In genomic region chr8:108887890-108888289, GRCm38 (mm10) we compare ENCODE assay signal across 19 mouse cellular contexts.
DNase-seq lines count a peak whose midpoint lies in the region; ATAC-seq lines count a peak whose summit lies in the region.
"Had no signal": no experiment of that assay in that cellular context is flagged by ENCODE, and none has a peak within 500 bp of the region (broad histone marks: within the 10 kb centered on the region; RNA-seq: fewer than 3 reads in every experiment).

No protein-coding gene starts in this region.

- no peak overlapping the region for H3K9ac ChIP-seq in forebrain, embryonic 15.5 days (replicated peaks)
- H3K9ac ChIP-seq in midbrain, embryonic 12.5 days (replicated peaks), result no peak overlapping the region
- H3K9ac ChIP-seq in neural tube, embryonic 14.5 days (replicated peaks; ENCODE audit: low read depth, low read length), result no peak overlapping the region
- H3K9ac ChIP-seq: embryonic facial prominence, embryonic 15.5 days; heart, embryonic 12.5 days; intestine, embryonic 15.5 days had no signal

- no peak for DNase-seq in forebrain, embryonic 10.5 days (ENCODE audit: extremely low spot score, low spot score)
- DNase-seq in midbrain, embryonic 10.5 days (ENCODE audit: low spot score), result no peak
- DNase-seq in limb, embryonic 10.5 days (ENCODE audit: low spot score), result no peak
- no peak for DNase-seq in ovary, adult 18-20 months (ENCODE audit: low spot score)
- DNase-seq: adrenal gland, adult 2 months; cerebellum, adult 2 months; cerebellum, postnatal 36 days; kidney, adult 9 months; kidney, postnatal 36 days; layer of hippocampus, adult 9-11 months; lung, postnatal 14 days had no signal

- WGBS in forebrain, embryonic 15.5 days, result 90% methylated on average over 8 of the region's 8 CpGs
- WGBS in forebrain, embryonic 10.5 days, result 87% methylated on average over 8 of the region's 8 CpGs
- WGBS in midbrain, embryonic 12.5 days, result 88% methylated on average over 8 of the region's 8 CpGs
- 87% methylated on average over 8 of the region's 8 CpGs for WGBS in midbrain, embryonic 10.5 days
- WGBS in limb, embryonic 10.5 days, result 82% methylated on average over 8 of the region's 8 CpGs
- 80% methylated on average over 8 of the region's 8 CpGs for WGBS in neural tube, embryonic 14.5 days

- no peaks in the 10 kb centered on the region for H3K36me3 ChIP-seq in forebrain, embryonic 15.5 days
- peaks cover 6% of the 10 kb centered on the region; the same call in 1 of the 2 replicates for H3K36me3 ChIP-seq in forebrain, embryonic 10.5 days (replicated peaks)
- no peaks in the 10 kb centered on the region for H3K36me3 ChIP-seq in midbrain, embryonic 12.5 days
- H3K36me3 ChIP-seq in midbrain, embryonic 10.5 days, result peaks cover 13% of the 10 kb centered on the region
- H3K36me3 ChIP-seq in limb, embryonic 10.5 days, result peaks cover 10% of the 10 kb centered on the region; the same call in 1 of the 2 replicates
- no peaks in the 10 kb centered on the region for H3K36me3 ChIP-seq in neural tube, embryonic 14.5 days (ENCODE audit: control insufficient read depth, insufficient read depth, low read length)
- H3K36me3 ChIP-seq: embryonic facial prominence, embryonic 15.5 days; heart, embryonic 12.5 days; intestine, embryonic 15.5 days had no signal

- H3K4me1 ChIP-seq in forebrain, embryonic 15.5 days, result peaks cover 43% of the 10 kb centered on the region
- peaks cover 71% of the 10 kb centered on the region for H3K4me1 ChIP-seq in forebrain, embryonic 10.5 days
- H3K4me1 ChIP-seq in midbrain, embryonic 12.5 days, result peaks cover 57% of the 10 kb centered on the region
- peaks cover 68% of the 10 kb centered on the region for H3K4me1 ChIP-seq in midbrain, embryonic 10.5 days
- peaks cover 69% of the 10 kb centered on the region for H3K4me1 ChIP-seq in limb, embryonic 10.5 days
- peaks cover 43% of the 10 kb centered on the region for H3K4me1 ChIP-seq in neural tube, embryonic 14.5 days (ENCODE audit: control insufficient read depth, insufficient read depth, low read length)

- peaks cover 3% of the 10 kb centered on the region; the same call in 1 of the 2 replicates for H3K27me3 ChIP-seq in forebrain, embryonic 15.5 days
- H3K27me3 ChIP-seq in forebrain, embryonic 10.5 days (ENCODE audit: poor library complexity, severe bottlenecking), result peaks cover 65% of the 10 kb centered on the region
- H3K27me3 ChIP-seq in midbrain, embryonic 12.5 days, result peaks cover 7% of the 10 kb centered on the region
- H3K27me3 ChIP-seq in midbrain, embryonic 10.5 days (ENCODE audit: low read depth, poor library complexity, severe bottlenecking), result peaks cover 12% of the 10 kb centered on the region; the same call in 1 of the 2 replicates
- no peaks in the 10 kb centered on the region for H3K27me3 ChIP-seq in limb, embryonic 10.5 days (ENCODE audit: low read depth, poor library complexity, severe bottlenecking)
- H3K27me3 ChIP-seq in neural tube, embryonic 14.5 days (ENCODE audit: control insufficient read depth, insufficient read depth, low read length), result no peaks in the 10 kb centered on the region
- H3K27me3 ChIP-seq: embryonic facial prominence, embryonic 15.5 days; heart, embryonic 12.5 days; intestine, embryonic 15.5 days had no signal

- no peak for ATAC-seq in forebrain, embryonic 15.5 days (replicated peaks)
- no peak for ATAC-seq in midbrain, embryonic 12.5 days (ENCODE audit: low FRiP score, low read depth)
- ATAC-seq in neural tube, embryonic 14.5 days (ENCODE audit: low read depth), result no peak

- H3K9me3 ChIP-seq in forebrain, embryonic 15.5 days, result no peaks in the 10 kb centered on the region
- H3K9me3 ChIP-seq in forebrain, embryonic 10.5 days, result no peaks in the 10 kb centered on the region
- no peaks in the 10 kb centered on the region for H3K9me3 ChIP-seq in midbrain, embryonic 12.5 days
- H3K9me3 ChIP-seq in midbrain, embryonic 10.5 days (replicated peaks), result no peaks in the 10 kb centered on the region
- no peaks in the 10 kb centered on the region for H3K9me3 ChIP-seq in limb, embryonic 10.5 days (replicated peaks)
- no peaks in the 10 kb centered on the region for H3K9me3 ChIP-seq in neural tube, embryonic 14.5 days (ENCODE audit: control insufficient read depth, low read length)
- H3K9me3 ChIP-seq: embryonic facial prominence, embryonic 15.5 days; heart, embryonic 12.5 days; intestine, embryonic 15.5 days had no signal

- H3K4me2 ChIP-seq in forebrain, embryonic 15.5 days (replicated peaks), result no peak overlapping the region
- H3K4me2 ChIP-seq in midbrain, embryonic 12.5 days (replicated peaks), result no peak overlapping the region
- no peak overlapping the region for H3K4me2 ChIP-seq in neural tube, embryonic 14.5 days (ENCODE audit: low read depth, low read length)
- H3K4me2 ChIP-seq: embryonic facial prominence, embryonic 15.5 days; heart, embryonic 12.5 days; intestine, embryonic 15.5 days; liver, embryonic 11.5 days had no signal

- H3K4me3 ChIP-seq in forebrain, embryonic 15.5 days, result no peak overlapping the region
- no peak overlapping the region for H3K4me3 ChIP-seq in forebrain, embryonic 10.5 days
- H3K4me3 ChIP-seq in midbrain, embryonic 12.5 days, result no peak overlapping the region
- no peak overlapping the region for H3K4me3 ChIP-seq in midbrain, embryonic 10.5 days
- no peak overlapping the region for H3K4me3 ChIP-seq in limb, embryonic 10.5 days
- H3K4me3 ChIP-seq in neural tube, embryonic 14.5 days (ENCODE audit: low read depth, low read length), result no peak overlapping the region
- H3K4me3 ChIP-seq: embryonic facial prominence, embryonic 15.5 days; heart, embryonic 12.5 days; intestine, embryonic 15.5 days; left cerebral cortex, adult 2 months had no signal

- 0 out of 2 replicates have a peak overlapping the region, but pooled peaks have one; percentile 23 for H3K27ac ChIP-seq in forebrain, embryonic 15.5 days (replicated peaks)
- H3K27ac ChIP-seq in forebrain, embryonic 10.5 days, result no peak overlapping the region
- H3K27ac ChIP-seq in midbrain, embryonic 12.5 days (replicated peaks), result peak overlapping the region; percentile 66
- H3K27ac ChIP-seq in midbrain, embryonic 10.5 days (replicated peaks), result no peak overlapping the region
- peak overlapping the region; percentile 27; the same call in 1 of the 2 replicates for H3K27ac ChIP-seq in limb, embryonic 10.5 days
- peak overlapping the region; percentile 69 for H3K27ac ChIP-seq in neural tube, embryonic 14.5 days (ENCODE audit: low read depth, low read length)
- H3K27ac ChIP-seq: embryonic facial prominence, embryonic 15.5 days; intestine, embryonic 15.5 days; left cerebral cortex, adult 2 months had no signal

Comparison
In these comparisons a context has a peak if more than half of its experiments do, and no peak if none do; other contexts are left out.
1. H3K27ac ChIP-seq: peak in forebrain, embryonic 15.5 days (single experiment), midbrain, embryonic 12.5 days (single experiment), limb, embryonic 10.5 days (single experiment) and neural tube, embryonic 14.5 days (single experiment); none in forebrain, embryonic 10.5 days (single experiment) and midbrain, embryonic 10.5 days (single experiment).